Mouse (Mus musculus) small intestine, adult 2 months (tissue): ENCODE measurements around the gene Zfp518a. TPM values are rescaled to one million over a fixed set of nuclear protein-coding genes. Genes with fewer than 3 reads are reported as not detected.

Experiments used
- H3K27ac ChIP-seq: fragments of 200-500 bp; 2 replicates; pipeline ENCODE4 v1.5.1; 2012; ENCODE audit warnings: low read depth, low read length, control low read depth, inconsistent platforms; ENCODE audit not compliant: insufficient read depth
- H3K27me3 ChIP-seq: fragments of 200-500 bp; 2 replicates; pipeline ENCODE4 v1.6.1; 2012; ENCODE audit warnings: mild to moderate bottlenecking, moderate library complexity, low read length, inconsistent platforms; ENCODE audit not compliant: control insufficient read depth, insufficient read depth
- H3K36me3 ChIP-seq: fragments of 200-500 bp; 2 replicates; pipeline ENCODE4 v1.6.1; 2012; ENCODE audit warnings: mild to moderate bottlenecking, low read length, control low read depth, inconsistent platforms; ENCODE audit not compliant: control insufficient read depth, insufficient read depth
- H3K4me1 ChIP-seq: fragments of 200-500 bp; 2 replicates; pipeline ENCODE4 v1.6.1; 2012; ENCODE audit warnings: low read length, inconsistent platforms, mixed read lengths; ENCODE audit not compliant: control insufficient read depth, insufficient read depth, insufficient read length
- H3K4me3 ChIP-seq: fragments of 200-500 bp; 2 replicates; pipeline ENCODE4 v1.5.1; 2012; ENCODE audit warnings: low read depth, mild to moderate bottlenecking, control low read depth, inconsistent platforms, low read length, moderate library complexity
- CTCF ChIP-seq: fragments of 200-500 bp; IDR thresholded peaks from 2 replicates; pipeline ENCODE4 v1.5.1; 2012; ENCODE audit warnings: low read depth, mild to moderate bottlenecking, control low read depth, inconsistent platforms, low read length, moderate library complexity, mixed read lengths; ENCODE audit not compliant: insufficient replicate concordance, insufficient read length; ENCODE audit errors: extremely low read depth
- POLR2A ChIP-seq: fragments of 200-500 bp; IDR thresholded peaks from 2 replicates; pipeline ENCODE4 v1.6.1; 2012; ENCODE audit warnings: low read depth, mild to moderate bottlenecking, control low read depth, inconsistent platforms, low read length, moderate library complexity
- WGBS: fragments of 180-500 bp; shearing (Covaris S2); methylation state at CpG from one replicate; pipeline ENCODE4 v1.1.7; 2018; 5-methylcytosine and 5-hydroxymethylcytosine counted together
- polyA plus RNA-seq: library from polyadenylated mRNA; depleted of rRNA; stranded (reverse); fragments of >200 nt; gene quantifications from 2 replicates; pipeline ENCODE4 v1.2.3, GENCODE M21; 2012; rRNA removed

The Zfp518a gene
- polyA plus RNA-seq, 1 experiment: 0.32 TPM

GRCm38 (mm10) chr19:40946937-40947577 is 52.6 kb downstream of the Zfp518a start:
- 92% methylated on average over 4 of the region's 4 CpGs for WGBS
- no peak for TF ChIP-seq CTCF
- no peaks in the 10 kb centered on the region for H3K27me3 ChIP-seq
- H3K4me1 ChIP-seq: no peaks in the 10 kb centered on the region
- H3K36me3 ChIP-seq: peaks cover 16% of the 10 kb centered on the region; the same call in 1 of the 2 replicates
- H3K4me3 ChIP-seq: no peak overlapping the region
- H3K27ac ChIP-seq: no peak overlapping the region

- no peak overlapping the region for H3K4me3 ChIP-seq
- H3K27ac ChIP-seq: no peak overlapping the region
- 82% methylated on average over 1 of the region's 1 CpGs for WGBS
- H3K27me3 ChIP-seq: no peaks in the 10 kb centered on the region
- no peaks in the 10 kb centered on the region for H3K4me1 ChIP-seq
- TF ChIP-seq POLR2A (no peak), CTCF (no peak)
- H3K36me3 ChIP-seq: peaks cover 17% of the 10 kb centered on the region
These were observed 64.5 kb downstream of the Zfp518a start for GRCm38 (mm10) chr19:40958981-40959380.

GRCm38 (mm10) chr19:40962988-40963387 is 68.5 kb downstream of the Zfp518a start:
- Histone ChIP-seq H3K36me3 (peaks cover 11% of the 10 kb centered on the region), H3K27me3 (no peaks in the 10 kb centered on the region), H3K4me1 (no peaks in the 10 kb centered on the region; the same call in 1 of the 2 replicates), H3K27ac (no peak overlapping the region), H3K4me3 (no peak overlapping the region)
- 56% methylated on average over 12 of the region's 12 CpGs for WGBS
- peak; percentile 91 for TF ChIP-seq CTCF
- TF ChIP-seq POLR2A: no peak

- TF ChIP-seq POLR2A (no peak), CTCF (no peak)
- Histone ChIP-seq H3K27ac (no peak overlapping the region), H3K36me3 (peaks cover 10% of the 10 kb centered on the region), H3K4me1 (peaks cover 2% of the 10 kb centered on the region; the same call in 1 of the 2 replicates), H3K27me3 (no peaks in the 10 kb centered on the region), H3K4me3 (no peak overlapping the region)
- 38% methylated on average over 3 of the region's 3 CpGs for WGBS
These were observed 69.9 kb downstream of the Zfp518a start for GRCm38 (mm10) chr19:40964367-40964891.

GRCm38 (mm10) chr19:40964936-40965850 is 70.7 kb downstream of the Zfp518a start:
- WGBS: 44% methylated on average over 6 of the region's 6 CpGs
- H3K4me1 ChIP-seq: peaks cover 2% of the 10 kb centered on the region; the same call in 1 of the 2 replicates
- no peak overlapping the region for H3K4me3 ChIP-seq
- H3K27me3 ChIP-seq: no peaks in the 10 kb centered on the region
- peaks cover 7% of the 10 kb centered on the region for H3K36me3 ChIP-seq
- TF ChIP-seq POLR2A (no peak), CTCF (no peak)
- no peak overlapping the region for H3K27ac ChIP-seq

Other genes with a start within 250 kb of the Zfp518a start
- not detected in 2 replicates for gene Cc2d2b, start 146.0 kb upstream of the Zfp518a start, polyA plus RNA-seq
- gene Ccnj, start 63.4 kb upstream of the Zfp518a start, polyA plus RNA-seq: 2.4 and 5.9 TPM in 2 replicates
- 9.3 and 9.5 TPM in 2 replicates for gene Blnk, start 99.8 kb downstream of the Zfp518a start, polyA plus RNA-seq
- gene Dntt, start 134.6 kb downstream of the Zfp518a start, polyA plus RNA-seq: not detected in 2 replicates
- gene Opalin, start 182.4 kb downstream of the Zfp518a start, polyA plus RNA-seq: not detected in 2 replicates